Mouse (Mus musculus): ENCODE measurements at regions not wholly inside any gene's neighbourhood (a gene's known extent, or its start where the extent isn't known, plus 50 kb on each side); places are given as distances from the start of the nearest gene placed in this dataset.

- no peak for DNase-seq
Measured at GRCm38 (mm10) chr3:33717317-33717716, 82.3 kb upstream of the Ttc14 start.

- no peak for DNase-seq
Measured at GRCm38 (mm10) chr3:33727915-33728314, 71.7 kb upstream of the Ttc14 start.

- DNase-seq, result no peak
Measured at GRCm38 (mm10) chr3:33730364-33730763, 69.3 kb upstream of the Ttc14 start.

GRCm38 (mm10) chr3:33737496-33737895 is 62.1 kb upstream of the Ttc14 start:
- no peak for DNase-seq

GRCm38 (mm10) chr3:33742138-33742537 is 57.5 kb upstream of the Ttc14 start:
- DNase-seq, result peak in 1 of 2 experiments; percentile 9
